Mouse (Mus musculus): ENCODE data around the gene Phldb1. TPM values are rescaled to one million over a fixed set of nuclear protein-coding genes. Genes with fewer than 3 reads are reported as not detected.

The Phldb1 gene
- polyA plus RNA-seq, 1 experiment from 2014 or later, result 24.4 TPM

DNA sequence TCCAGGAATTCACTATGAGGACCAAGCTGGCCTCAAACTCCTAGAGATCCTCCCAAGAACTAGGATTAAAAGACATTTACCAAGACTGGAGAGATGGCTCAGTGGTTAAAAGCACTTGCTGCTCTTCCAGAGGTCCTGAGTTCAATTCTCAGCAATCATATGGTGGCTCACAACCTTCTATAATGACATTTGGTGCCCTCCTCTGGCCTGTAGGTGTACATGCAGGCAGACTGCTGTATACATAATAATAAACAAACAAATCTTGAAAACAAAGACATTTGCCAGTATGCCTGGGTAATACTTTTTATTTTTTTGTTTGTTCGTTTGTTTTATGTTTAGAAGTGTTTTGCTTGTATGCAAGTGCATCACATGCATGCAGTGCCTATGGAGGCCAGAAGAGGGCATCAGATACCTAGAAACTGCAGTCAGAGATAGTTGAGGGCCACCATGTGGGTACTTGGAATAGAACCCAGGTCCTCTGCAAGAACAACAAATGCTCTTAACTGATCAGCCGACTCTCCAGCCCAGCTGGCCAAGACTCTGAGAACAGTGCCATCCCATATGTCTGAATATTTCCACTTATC lies 56.6 kb downstream of the Phldb1 start:
- TF ChIP-seq CTCF (IDR thresholded peaks at IDR 0.05; ENCODE audit: low read depth), result peak; percentile 55
- Histone ChIP-seq H3K36me3 (ENCODE audit: insufficient read depth, low read length) (no peaks in the 10 kb centered on the region), H3K4me3 (replicated peaks; ENCODE audit: low read depth, low read length) (no peak overlapping the region), H3K4me1 (replicated peaks; ENCODE audit: insufficient read depth, low read length) (no peaks in the 10 kb centered on the region), H3K9me3 (replicated peaks; ENCODE audit: low read length) (no peaks in the 10 kb centered on the region), H3K4me2 (ENCODE audit: low read length) (no peak overlapping the region), H3K27ac (no peak overlapping the region), H3K9ac (ENCODE audit: low read depth, low read length) (no peak overlapping the region), H3K27me3 (ENCODE audit: insufficient read depth, low read length) (no peaks in the 10 kb centered on the region)
- no peak for ATAC-seq (replicated peaks; ENCODE audit: low FRiP score, low read depth)
- DNase-seq (ENCODE audit: low spot score), result no peak
- 89% methylated on average over 2 of the region's 2 CpGs for WGBS

DNA sequence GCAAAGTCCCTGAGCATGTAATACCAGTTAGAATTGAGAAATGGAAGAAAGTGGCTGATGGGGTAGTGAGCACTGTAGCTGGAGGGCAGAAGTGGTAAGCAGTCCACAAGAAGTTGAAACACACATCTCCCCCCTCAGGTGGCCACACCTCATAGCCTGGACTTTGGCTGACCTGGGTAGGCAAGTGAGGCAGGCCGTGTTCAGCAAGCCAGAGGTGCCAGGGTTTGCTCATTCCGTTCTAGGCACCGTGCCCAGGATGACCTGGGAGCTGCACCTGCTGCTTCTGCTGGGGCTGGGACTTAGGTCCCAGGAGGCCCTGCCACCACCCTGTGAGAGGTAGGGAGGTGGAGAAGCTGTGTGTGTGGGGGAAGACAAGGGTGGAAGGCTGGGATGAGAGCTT lies 62.0 kb downstream of the Phldb1 start, which contains the start of gene Treh:
Gene Treh, plus strand, starts transcription at position 229 of the 400 bp plus-strand sequence.
- H3K9me3 ChIP-seq (replicated peaks; ENCODE audit: low read length), result no peaks in the 10 kb centered on the region
- no peaks in the 10 kb centered on the region for H3K27me3 ChIP-seq (ENCODE audit: insufficient read depth, low read length)
- DNase-seq (ENCODE audit: low spot score) (no peak), ATAC-seq (replicated peaks; ENCODE audit: low FRiP score, low read depth) (no peak)
- no peak within 1 kb of the TSS for H3K4me3 ChIP-seq (replicated peaks; ENCODE audit: low read depth, low read length)
- no peak within 1 kb of the TSS for H3K9ac ChIP-seq (ENCODE audit: low read depth, low read length)
- no peak within 1 kb of the TSS for H3K27ac ChIP-seq
- no peak for TF ChIP-seq CTCF (IDR thresholded peaks at IDR 0.05; ENCODE audit: low read depth)
- H3K36me3 ChIP-seq (ENCODE audit: insufficient read depth, low read length), result no peaks in the 10 kb centered on the region
- no peaks in the 10 kb centered on the region for H3K4me1 ChIP-seq (replicated peaks; ENCODE audit: insufficient read depth, low read length)
- WGBS, result 77% methylated on average over 3 of the region's 3 CpGs
- H3K4me2 ChIP-seq (ENCODE audit: low read length), result no peak within 1 kb of the TSS

DNA sequence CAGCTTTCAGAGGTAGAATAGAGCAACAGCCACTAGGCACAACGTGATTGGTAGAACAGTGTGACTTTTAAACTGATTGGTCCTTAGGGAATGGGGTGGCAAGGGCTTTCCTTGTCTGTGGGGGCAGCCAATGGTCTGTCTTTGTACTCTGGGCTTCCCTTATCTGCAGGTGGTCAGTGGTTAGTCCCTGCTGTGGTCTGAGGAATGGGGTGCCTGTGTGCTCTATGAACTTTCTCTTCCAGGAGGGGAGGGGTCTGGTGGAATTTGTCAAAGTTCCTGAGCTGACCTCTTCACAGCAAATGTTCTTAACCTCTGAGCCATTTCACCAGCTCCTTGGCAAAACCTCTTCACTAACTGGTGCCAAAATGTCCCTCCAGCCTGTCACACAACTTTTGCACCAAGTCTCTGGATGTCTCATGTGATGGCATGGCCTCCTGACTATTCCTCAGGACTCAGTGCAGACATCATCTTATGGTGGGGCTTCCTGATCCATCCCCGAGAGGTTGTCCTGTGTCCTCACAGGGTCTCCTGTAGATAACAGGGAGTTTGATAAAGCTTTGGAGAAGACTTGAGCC lies 62.6 kb downstream of the Phldb1 start:
- Histone ChIP-seq H3K36me3 (ENCODE audit: insufficient read depth, low read length) (no peaks in the 10 kb centered on the region), H3K27ac (no peak overlapping the region), H3K4me2 (ENCODE audit: low read length) (no peak overlapping the region), H3K4me3 (replicated peaks; ENCODE audit: low read depth, low read length) (no peak overlapping the region), H3K27me3 (ENCODE audit: insufficient read depth, low read length) (no peaks in the 10 kb centered on the region), H3K9me3 (replicated peaks; ENCODE audit: low read length) (no peaks in the 10 kb centered on the region), H3K9ac (ENCODE audit: low read depth, low read length) (no peak overlapping the region), H3K4me1 (replicated peaks; ENCODE audit: insufficient read depth, low read length) (no peaks in the 10 kb centered on the region)
- DNase-seq (ENCODE audit: low spot score) (no peak), ATAC-seq (replicated peaks; ENCODE audit: low FRiP score, low read depth) (no peak)
- no peak for TF ChIP-seq CTCF (IDR thresholded peaks at IDR 0.05; ENCODE audit: low read depth)
- WGBS, result 66% methylated on average over 2 of the region's 2 CpGs

DNA sequence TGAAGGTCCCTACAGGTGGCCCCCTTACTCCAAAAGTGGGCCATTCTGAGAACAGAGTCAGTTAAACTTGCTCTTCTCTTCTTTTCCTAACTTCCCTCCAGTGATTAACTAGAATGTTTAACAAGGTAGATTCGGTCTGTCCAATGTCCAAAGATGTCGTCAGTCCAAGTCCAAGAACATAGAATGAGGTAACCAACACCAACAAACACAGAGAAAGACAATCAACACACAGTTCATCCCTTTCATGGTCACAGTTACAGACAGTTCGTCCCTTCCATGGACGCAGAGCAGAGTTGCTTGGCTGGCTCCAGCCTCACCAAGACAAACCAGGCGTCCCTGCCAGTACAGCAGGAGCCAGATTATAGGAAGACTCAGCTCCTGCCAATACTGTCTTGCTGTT lies 63.6 kb downstream of the Phldb1 start:
- DNase-seq (ENCODE audit: low spot score), result no peak
- H3K9ac ChIP-seq (ENCODE audit: low read depth, low read length), result no peak overlapping the region
- no peak overlapping the region for H3K4me2 ChIP-seq (ENCODE audit: low read length)
- H3K9me3 ChIP-seq (replicated peaks; ENCODE audit: low read length), result no peaks in the 10 kb centered on the region
- no peaks in the 10 kb centered on the region for H3K27me3 ChIP-seq (ENCODE audit: insufficient read depth, low read length)
- H3K27ac ChIP-seq, result no peak overlapping the region
- WGBS, result 83% methylated on average over 5 of the region's 5 CpGs
- TF ChIP-seq CTCF (IDR thresholded peaks at IDR 0.05; ENCODE audit: low read depth), result no peak
- H3K4me3 ChIP-seq (replicated peaks; ENCODE audit: low read depth, low read length), result no peak overlapping the region
- H3K4me1 ChIP-seq (replicated peaks; ENCODE audit: insufficient read depth, low read length), result no peaks in the 10 kb centered on the region
- ATAC-seq (replicated peaks; ENCODE audit: low FRiP score, low read depth), result no peak
- no peaks in the 10 kb centered on the region for H3K36me3 ChIP-seq (ENCODE audit: insufficient read depth, low read length)

DNA sequence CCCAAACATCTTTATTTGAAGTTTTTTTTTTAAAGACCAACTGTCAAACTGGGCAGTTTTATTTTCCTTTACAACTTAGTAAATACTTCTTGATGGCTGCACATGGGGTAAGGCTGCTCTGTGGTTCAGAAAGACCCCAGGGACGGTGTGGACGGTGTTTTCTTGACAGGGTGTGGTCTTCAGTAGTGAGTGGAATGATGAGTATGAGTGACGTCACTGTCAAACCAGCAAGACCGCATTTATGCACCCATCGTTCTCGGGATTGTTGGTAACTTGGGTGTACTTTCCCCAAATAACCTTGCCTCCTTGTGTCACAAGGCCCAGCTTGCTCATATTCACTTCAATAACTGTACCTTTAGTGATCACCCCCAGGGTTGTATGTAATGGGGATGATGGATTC lies 71.3 kb downstream of the Phldb1 start:
- ATAC-seq (replicated peaks; ENCODE audit: low FRiP score, low read depth), result no peak
- H3K27me3 ChIP-seq (ENCODE audit: insufficient read depth, low read length), result no peaks in the 10 kb centered on the region

DNA sequence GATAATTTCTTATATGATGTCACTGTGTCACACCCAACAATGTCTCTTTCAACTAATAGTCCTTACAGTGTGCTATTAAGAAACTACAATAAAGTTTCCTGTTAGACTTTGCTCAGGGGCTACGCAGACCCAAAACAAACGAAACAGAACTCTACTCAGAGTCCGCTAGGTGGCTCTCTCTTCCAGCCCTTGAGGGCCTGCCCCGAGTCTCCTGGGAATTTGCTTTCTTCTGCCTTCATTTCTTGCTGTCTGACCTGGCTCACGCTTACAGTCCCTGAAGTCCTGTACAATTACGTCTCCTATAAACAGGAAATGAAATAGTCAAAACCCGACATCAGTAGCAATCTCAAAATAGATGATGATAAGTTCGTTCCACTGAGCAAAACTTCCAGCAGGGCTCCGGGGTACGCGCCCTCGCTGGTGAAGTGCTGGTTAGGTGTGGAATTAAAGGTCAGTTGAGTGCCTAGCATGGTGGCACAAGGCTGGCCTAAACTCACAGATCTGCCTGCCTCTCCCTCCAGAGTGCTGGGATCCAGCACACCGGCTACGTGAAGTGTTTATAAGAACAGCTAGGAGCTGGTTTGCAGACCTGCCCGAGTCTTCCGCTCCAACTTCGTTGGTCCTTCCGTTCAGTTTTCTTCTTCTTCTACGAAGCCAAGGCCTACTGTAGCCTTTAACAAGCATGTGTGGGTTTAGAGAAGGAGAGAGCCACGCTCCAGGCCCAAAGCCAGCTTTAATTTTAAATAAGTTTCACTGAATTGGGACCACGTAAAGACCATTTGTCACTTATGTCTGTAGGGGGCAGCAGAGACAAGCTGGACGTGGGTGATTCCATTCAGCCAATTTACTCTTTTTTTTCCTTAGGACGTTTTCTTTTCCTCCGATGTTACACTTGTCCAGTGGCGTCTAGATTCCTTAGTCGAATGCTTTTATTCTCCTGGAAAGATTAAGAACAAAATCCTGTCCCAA lies 79.6 kb downstream of the Phldb1 start:
- Histone ChIP-seq H3K9ac (ENCODE audit: low read depth, low read length) (peak overlapping the region; percentile 6; the same call in 1 of the 2 replicates), H3K27me3 (ENCODE audit: insufficient read depth, low read length) (no peaks in the 10 kb centered on the region), H3K9me3 (replicated peaks; ENCODE audit: low read length) (no peaks in the 10 kb centered on the region), H3K4me3 (replicated peaks; ENCODE audit: low read depth, low read length) (no peak overlapping the region), H3K27ac (peak overlapping the region; percentile 54; the same call in 1 of the 2 replicates), H3K4me1 (replicated peaks; ENCODE audit: insufficient read depth, low read length) (0 out of 2 replicates have a peak, but pooled peaks cover 5% of the 10 kb centered on the region), H3K4me2 (ENCODE audit: low read length) (peak overlapping the region; percentile 48), H3K36me3 (ENCODE audit: insufficient read depth, low read length) (no peaks in the 10 kb centered on the region)
- 22% methylated on average over 26 of the region's 26 CpGs for WGBS
- peak; percentile 88 for TF ChIP-seq CTCF (IDR thresholded peaks at IDR 0.05; ENCODE audit: low read depth)
- DNase-seq (ENCODE audit: low spot score) (peak; percentile 96), ATAC-seq (replicated peaks; ENCODE audit: low FRiP score, low read depth) (peak; percentile 75)

More for the DNA sequence above, 71.3 kb downstream of the Phldb1 start:
- no peaks in the 10 kb centered on the region for H3K4me1 ChIP-seq (replicated peaks; ENCODE audit: insufficient read depth, low read length)
- no peak overlapping the region for H3K4me2 ChIP-seq (ENCODE audit: low read length)
- no peaks in the 10 kb centered on the region for H3K9me3 ChIP-seq (replicated peaks; ENCODE audit: low read length)
- no peaks in the 10 kb centered on the region for H3K36me3 ChIP-seq (ENCODE audit: insufficient read depth, low read length)
- DNase-seq (ENCODE audit: low spot score), result no peak
- no peak overlapping the region for H3K4me3 ChIP-seq (replicated peaks; ENCODE audit: low read depth, low read length)
- H3K27ac ChIP-seq, result no peak overlapping the region
- 91% methylated on average over 6 of the region's 6 CpGs for WGBS
- H3K9ac ChIP-seq (ENCODE audit: low read depth, low read length), result no peak overlapping the region
- no peak for TF ChIP-seq CTCF (IDR thresholded peaks at IDR 0.05; ENCODE audit: low read depth)
